Mouse (Mus musculus): Measurements from ENCODE around the gene Ncoa5. TPM values are rescaled to one million over a fixed set of nuclear protein-coding genes. Genes with fewer than 3 reads are reported as not detected.
A peak's percentile ranks its signal among the peaks of the same experiment; 100 is the strongest.

The Ncoa5 gene
- polyA plus RNA-seq, 1 experiment from 2014 or later = 17.3 TPM

GRCm38 (mm10) chr2:164972646-164973045 lies 62.0 kb downstream of the Ncoa5 start:
- WGBS = 58% methylated on average over 5 of the region's 5 CpGs
- no peaks in the 10 kb centered on the region for H3K36me3 ChIP-seq (ENCODE audit: control insufficient read depth, insufficient read depth, low read length)
- DNase-seq (ENCODE audit: low spot score) = no peak
- no peak overlapping the region for H3K4me2 ChIP-seq (replicated peaks; ENCODE audit: low read depth)
- peaks cover 27% of the 10 kb centered on the region for H3K27me3 ChIP-seq (ENCODE audit: control insufficient read depth, insufficient read depth, low read length)
- H3K27ac ChIP-seq (replicated peaks) = no peak overlapping the region
- no peak overlapping the region for H3K9ac ChIP-seq (ENCODE audit: low read length)
- TF ChIP-seq CTCF (IDR thresholded peaks at IDR 0.05; ENCODE audit: low read depth) (no peak), EP300 (optimal IDR thresholded peaks at IDR 0.05) (no peak)
- ATAC-seq (ENCODE audit: low FRiP score, low TSS enrichment) = no peak
- no peaks in the 10 kb centered on the region for H3K9me3 ChIP-seq (ENCODE audit: control insufficient read depth, low read length)
- no peak overlapping the region for H3K4me3 ChIP-seq (ENCODE audit: low read depth, low read length)
- no peaks in the 10 kb centered on the region for H3K4me1 ChIP-seq (replicated peaks; ENCODE audit: control insufficient read depth, insufficient read depth)

GRCm38 (mm10) chr2:164970631-164971196 lies 64.0 kb downstream of the Ncoa5 start:
- Histone ChIP-seq H3K36me3 (ENCODE audit: control insufficient read depth, insufficient read depth, low read length) (no peaks in the 10 kb centered on the region), H3K4me3 (ENCODE audit: low read depth, low read length) (no peak overlapping the region), H3K9ac (ENCODE audit: low read length) (no peak overlapping the region), H3K27me3 (ENCODE audit: control insufficient read depth, insufficient read depth, low read length) (peaks cover 32% of the 10 kb centered on the region), H3K9me3 (ENCODE audit: control insufficient read depth, low read length) (no peaks in the 10 kb centered on the region), H3K27ac (replicated peaks) (no peak overlapping the region), H3K4me2 (replicated peaks; ENCODE audit: low read depth) (no peak overlapping the region), H3K4me1 (replicated peaks; ENCODE audit: control insufficient read depth, insufficient read depth) (no peaks in the 10 kb centered on the region)
- under 1% methylated on average over 39 of the region's 42 CpGs for WGBS
- ATAC-seq (ENCODE audit: low FRiP score, low TSS enrichment) = no peak
- TF ChIP-seq EP300 (optimal IDR thresholded peaks at IDR 0.05) = no peak
- no peak for TF ChIP-seq CTCF (IDR thresholded peaks at IDR 0.05; ENCODE audit: low read depth)
- DNase-seq (ENCODE audit: low spot score) = no peak

GRCm38 (mm10) chr2:164969348-164969781 lies 65.3 kb downstream of the Ncoa5 start:
- Histone ChIP-seq H3K27ac (replicated peaks) (no peak overlapping the region), H3K9me3 (ENCODE audit: control insufficient read depth, low read length) (no peaks in the 10 kb centered on the region), H3K36me3 (ENCODE audit: control insufficient read depth, insufficient read depth, low read length) (no peaks in the 10 kb centered on the region), H3K4me2 (replicated peaks; ENCODE audit: low read depth) (no peak overlapping the region), H3K9ac (ENCODE audit: low read length) (no peak overlapping the region), H3K27me3 (ENCODE audit: control insufficient read depth, insufficient read depth, low read length) (peaks cover 32% of the 10 kb centered on the region), H3K4me1 (replicated peaks; ENCODE audit: control insufficient read depth, insufficient read depth) (no peaks in the 10 kb centered on the region), H3K4me3 (ENCODE audit: low read depth, low read length) (no peak overlapping the region)
- WGBS = 6% methylated on average over 21 of the region's 21 CpGs
- no peak for ATAC-seq (ENCODE audit: low FRiP score, low TSS enrichment)
- DNase-seq (ENCODE audit: low spot score) = no peak
- TF ChIP-seq CTCF (IDR thresholded peaks at IDR 0.05; ENCODE audit: low read depth) = no peak
- no peak for TF ChIP-seq EP300 (optimal IDR thresholded peaks at IDR 0.05)

- Histone ChIP-seq H3K4me1 (replicated peaks; ENCODE audit: control insufficient read depth, insufficient read depth) (no peaks in the 10 kb centered on the region), H3K9me3 (ENCODE audit: control insufficient read depth, low read length) (no peaks in the 10 kb centered on the region), H3K27me3 (ENCODE audit: control insufficient read depth, insufficient read depth, low read length) (peaks cover 32% of the 10 kb centered on the region), H3K4me2 (replicated peaks; ENCODE audit: low read depth) (peak overlapping the region; percentile 41), H3K36me3 (ENCODE audit: control insufficient read depth, insufficient read depth, low read length) (no peaks in the 10 kb centered on the region), H3K4me3 (ENCODE audit: low read depth, low read length) (0 out of 2 replicates have a peak overlapping the region, but pooled peaks have one; percentile 15), H3K27ac (replicated peaks) (no peak overlapping the region), H3K9ac (ENCODE audit: low read length) (no peak overlapping the region)
- TF ChIP-seq EP300 (optimal IDR thresholded peaks at IDR 0.05) (no peak), CTCF (IDR thresholded peaks at IDR 0.05; ENCODE audit: low read depth) (no peak)
- ATAC-seq (ENCODE audit: low FRiP score, low TSS enrichment) = peak; percentile 72; the same call in 1 of the 2 replicates
- peak; percentile 77 for DNase-seq (ENCODE audit: low spot score)
- 0% methylated on average over 28 of the region's 29 CpGs for WGBS
Observed at GRCm38 (mm10) chr2:164968451-164968851, 66.2 kb downstream of the Ncoa5 start.

GRCm38 (mm10) chr2:164967761-164968440 lies 66.8 kb downstream of the Ncoa5 start:
- DNase-seq (ENCODE audit: low spot score) = no peak
- 3% methylated on average over 56 of the region's 65 CpGs for WGBS
- Histone ChIP-seq H3K27me3 (ENCODE audit: control insufficient read depth, insufficient read depth, low read length) (peaks cover 32% of the 10 kb centered on the region), H3K9ac (ENCODE audit: low read length) (no peak overlapping the region), H3K9me3 (ENCODE audit: control insufficient read depth, low read length) (no peaks in the 10 kb centered on the region), H3K4me1 (replicated peaks; ENCODE audit: control insufficient read depth, insufficient read depth) (no peaks in the 10 kb centered on the region), H3K27ac (replicated peaks) (no peak overlapping the region), H3K36me3 (ENCODE audit: control insufficient read depth, insufficient read depth, low read length) (no peaks in the 10 kb centered on the region), H3K4me2 (replicated peaks; ENCODE audit: low read depth) (peak overlapping the region; percentile 41), H3K4me3 (ENCODE audit: low read depth, low read length) (0 out of 2 replicates have a peak overlapping the region, but pooled peaks have one; percentile 15)
- ATAC-seq (ENCODE audit: low FRiP score, low TSS enrichment) = no peak; the same call in 1 of the 2 replicates
- TF ChIP-seq EP300 (optimal IDR thresholded peaks at IDR 0.05) (no peak), CTCF (IDR thresholded peaks at IDR 0.05; ENCODE audit: low read depth) (no peak)

GRCm38 (mm10) chr2:164967193-164967592 lies 67.5 kb downstream of the Ncoa5 start:
- Histone ChIP-seq H3K27ac (replicated peaks) (no peak overlapping the region), H3K4me1 (replicated peaks; ENCODE audit: control insufficient read depth, insufficient read depth) (no peaks in the 10 kb centered on the region), H3K36me3 (ENCODE audit: control insufficient read depth, insufficient read depth, low read length) (no peaks in the 10 kb centered on the region), H3K4me3 (ENCODE audit: low read depth, low read length) (no peak overlapping the region), H3K9ac (ENCODE audit: low read length) (no peak overlapping the region), H3K27me3 (ENCODE audit: control insufficient read depth, insufficient read depth, low read length) (peaks cover 32% of the 10 kb centered on the region), H3K4me2 (replicated peaks; ENCODE audit: low read depth) (no peak overlapping the region), H3K9me3 (ENCODE audit: control insufficient read depth, low read length) (no peaks in the 10 kb centered on the region)
- WGBS = 12% methylated on average over 6 of the region's 6 CpGs
- DNase-seq (ENCODE audit: low spot score) = no peak
- ATAC-seq (ENCODE audit: low FRiP score, low TSS enrichment) = no peak
- TF ChIP-seq CTCF (IDR thresholded peaks at IDR 0.05; ENCODE audit: low read depth) (no peak), EP300 (optimal IDR thresholded peaks at IDR 0.05) (no peak)

Data from stomach, postnatal 0 days (tissue).